Comparison of ENCODE assay signal across 8 mouse cellular contexts in the genomic region with DNA sequence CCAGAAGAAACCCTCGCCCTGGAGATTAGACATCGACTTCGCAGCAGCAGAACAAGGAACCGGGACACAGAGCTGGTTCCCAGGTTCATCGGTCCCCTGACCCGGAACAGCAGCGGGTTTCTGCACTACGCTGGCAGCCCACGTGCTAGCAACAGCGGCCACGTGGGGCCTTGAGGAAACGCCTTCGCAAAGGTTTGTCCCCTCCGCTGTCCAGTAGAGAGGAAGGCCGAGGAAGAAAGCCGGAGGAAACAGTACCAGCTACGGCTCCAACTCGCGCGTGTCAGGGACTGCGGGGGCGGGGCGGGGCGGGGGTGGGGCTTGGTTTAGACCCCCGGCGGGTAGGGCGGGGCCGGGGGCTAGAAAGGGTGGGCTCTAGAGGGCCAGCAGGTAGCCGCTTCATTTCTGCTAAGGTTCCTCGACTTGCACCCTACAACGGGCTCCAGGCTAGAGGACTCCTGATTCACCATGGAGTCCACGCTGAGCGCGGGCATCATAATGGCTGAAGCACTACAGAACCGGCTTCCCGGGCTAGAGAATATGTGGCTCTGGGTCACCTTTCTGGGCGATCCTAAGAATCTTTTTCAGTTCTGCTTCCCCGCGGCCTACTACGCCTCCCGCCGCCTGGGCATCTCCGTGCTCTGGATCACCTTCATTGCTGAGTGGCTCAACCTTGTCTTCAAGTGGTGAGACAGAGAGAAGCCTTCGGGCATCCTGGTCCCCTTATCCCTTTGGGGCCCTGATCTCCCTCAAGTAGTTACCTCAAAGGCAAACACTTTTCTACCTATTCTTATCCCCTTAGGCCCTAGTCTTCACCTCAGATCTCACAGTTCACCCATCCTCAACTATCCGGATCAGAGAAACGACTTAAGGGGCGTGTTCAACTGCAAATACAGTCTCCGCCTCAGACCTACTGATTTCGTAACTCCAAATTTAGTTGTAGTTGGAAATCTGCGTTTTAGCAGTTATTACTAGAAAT. TPM values are rescaled to one million over a fixed set of nuclear protein-coding genes. Genes with fewer than 3 reads are reported as not detected.
DNase-seq lines count a peak whose midpoint lies in the region; ATAC-seq lines count a peak whose summit lies in the region.

A gene (plus strand): TSS at position 160 of the 976 bp plus-strand sequence.

- H3K36me3 ChIP-seq in hindbrain, embryonic 15.5 days, result peaks cover 12% of the 10 kb centered on the region

- peak; percentile 90 for ATAC-seq in hindbrain, embryonic 15.5 days (ENCODE audit: low FRiP score, low read depth)

- peak within 1 kb of the TSS; percentile 90 for H3K4me2 ChIP-seq in hindbrain, embryonic 15.5 days

- peak within 1 kb of the TSS; percentile 84 for H3K27ac ChIP-seq in hindbrain, embryonic 15.5 days (replicated peaks)

- H3K9me3 ChIP-seq in hindbrain, embryonic 15.5 days, result no peaks in the 10 kb centered on the region

- peak; percentile 77 for DNase-seq in ZHBTc4 (ENCODE audit: low read depth, low spot score)
- peak; percentile 81 to 87 for DNase-seq in cerebellum, postnatal 4 days (ENCODE audit: low spot score in 2 of 2)
- DNase-seq in gastrocnemius, adult 18-20 months (ENCODE audit: low spot score), result peak; percentile 95
- DNase-seq in left cerebral cortex, adult 11 months (ENCODE audit: low spot score), result peak; percentile 91
- DNase-seq in lung, postnatal 36 days, result peak; percentile 96
- peak; percentile 91 for DNase-seq in retina, embryonic 14.5 days (ENCODE audit: low spot score)
- DNase-seq in thymus, postnatal 36 days, result peak; percentile 67 to 76

- peaks cover 31% of the 10 kb centered on the region for H3K4me1 ChIP-seq in hindbrain, embryonic 15.5 days (replicated peaks)

- 3% methylated on average over 46 of the region's 50 CpGs for WGBS in hindbrain, embryonic 15.5 days

- H3K27me3 ChIP-seq in hindbrain, embryonic 15.5 days, result no peaks in the 10 kb centered on the region

- H3K4me3 ChIP-seq in hindbrain, embryonic 15.5 days, result peak within 1 kb of the TSS; percentile 68

- peak within 1 kb of the TSS; percentile 83 for H3K9ac ChIP-seq in hindbrain, embryonic 15.5 days

RNA-seq across cellular contexts. Expression of the gene that starts here (rescaled TPM):
- 10 to 100 TPM; 60.4 to 61.1 TPM for total RNA-seq in gastrocnemius, adult 18-20 months (2021)
- polyA plus RNA-seq in hindbrain, embryonic 15.5 days (2015; fragmentation: Nextera tagmentation; extraction: Ambion mirVana), result 40.4 and 41.2 TPM in 2 replicates

Comparison
In these comparisons a context has a peak if more than half of its experiments do, and no peak if none do; other contexts are left out.
1. Peak in every context shown above with its lines: DNase-seq, ATAC-seq, H3K4me3 ChIP-seq and H3K27ac ChIP-seq.